Mouse (Mus musculus): ENCODE measurements at regions not wholly inside any gene's neighbourhood (a gene's known extent, or its start where the extent isn't known, plus 50 kb on each side); places are given as distances from the start of the nearest gene placed in this dataset.

GRCm38 (mm10) chr10:99459823-99460361, 196.9 kb downstream of the Dusp6 start:
- no peak for TF ChIP-seq GATA1 (IDR thresholded peaks at IDR 0.05; ENCODE audit: low read length)
- TF ChIP-seq TAL1 (IDR thresholded peaks at IDR 0.05; ENCODE audit: low read length) = no peak
